Comparison of ENCODE assay signal across 8 mouse cellular contexts in the genomic region with DNA sequence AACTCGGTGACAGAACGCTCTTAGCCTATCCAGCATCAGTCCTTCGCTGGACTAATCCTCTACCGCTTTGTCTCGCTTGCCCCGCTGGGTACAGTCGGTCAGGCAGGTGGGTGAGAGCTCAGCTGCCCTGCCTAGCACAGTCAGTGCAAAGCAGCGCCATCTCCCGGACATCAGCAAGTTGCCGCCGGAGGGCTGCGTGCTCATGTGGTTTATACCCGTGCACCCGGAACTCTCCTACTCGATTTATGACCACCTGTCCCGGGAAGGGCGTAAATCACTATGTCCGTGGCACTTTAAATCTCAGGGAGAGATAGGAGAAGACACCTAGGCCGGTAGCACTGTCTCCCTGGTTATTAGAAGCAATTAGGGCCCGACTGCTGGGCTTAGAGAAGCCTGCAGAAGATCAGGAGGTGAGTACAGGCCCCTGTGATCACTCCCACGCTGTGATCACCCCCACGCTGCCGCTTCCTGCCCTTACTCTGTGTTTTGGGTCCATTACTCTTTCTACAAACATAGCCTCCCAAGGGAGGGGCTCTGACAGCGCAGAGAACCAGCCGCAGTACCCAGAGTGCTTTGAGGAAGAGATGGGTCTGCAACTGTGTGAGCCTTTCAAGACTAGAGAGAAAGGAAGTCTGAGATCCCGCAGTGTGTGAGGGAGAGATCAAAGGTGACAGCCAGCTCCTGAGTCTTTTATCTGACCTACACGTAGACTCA. TPM values are rescaled to one million over a fixed set of nuclear protein-coding genes. Genes with fewer than 3 reads are reported as not detected.
A peak's percentile ranks its signal among the peaks of the same experiment; 100 is the strongest.
DNase-seq lines count a peak whose midpoint lies in the region; ATAC-seq and TF ChIP-seq lines count a peak whose summit lies in the region.

No protein-coding gene starts in this region.

- TF ChIP-seq POLR2A in bone marrow, adult 2 months (IDR thresholded peaks at IDR 0.05; ENCODE audit: borderline replicate concordance, control insufficient read depth, low read depth, low read length): no peak

- peak; percentile 85 for TF ChIP-seq CTCF in bone marrow, adult 2 months (IDR thresholded peaks at IDR 0.05; ENCODE audit: control insufficient read depth, insufficient read depth, low read length)

- H3K4me3 ChIP-seq in bone marrow, adult 2 months (replicated peaks; ENCODE audit: control insufficient read depth, low read depth, low read length): no peak overlapping the region

- WGBS in bone marrow, adult 2 months: 10% methylated on average over 27 of the region's 27 CpGs

- peak; percentile 20 for DNase-seq in layer of hippocampus, adult 11-12 months (ENCODE audit: low spot score)
- DNase-seq in layer of hippocampus, adult 9-11 months: no peak
- peak; percentile 45 for DNase-seq in kidney, adult 9 months
- peak; percentile 74 for DNase-seq in lung, postnatal 10 days
- peak; percentile 39 for DNase-seq in right cerebral cortex, postnatal 4 days
- no peak for DNase-seq in frontal cortex, postnatal 14 days (ENCODE audit: low spot score in 2 of 2)

- peak overlapping the region; percentile 49; the same call in 1 of the 2 replicates for H3K27ac ChIP-seq in bone marrow, adult 2 months (ENCODE audit: control insufficient read depth, insufficient read depth, low read depth, low read length, poor library complexity)

- no peaks in the 10 kb centered on the region; the same call in 1 of the 2 replicates for H3K4me1 ChIP-seq in bone marrow, adult 2 months (ENCODE audit: control insufficient read depth, insufficient read depth, low read length)

- ATAC-seq in granulocyte monocyte progenitor cell, adult 5-6 weeks (replicated peaks; ENCODE audit: poor library complexity, severe bottlenecking): peak; percentile 94

RNA-seq across cellular contexts. Expression of gene Marc1, which starts 17.8 kb away (rescaled TPM):
- 2.3 and 5.9 TPM in 2 replicates for polyA plus RNA-seq in bone marrow, adult 2 months (2011; ENCODE audit: insufficient read depth, insufficient read length, low replicate concordance, missing spikeins)
- not detected in 2 replicates for total RNA-seq in granulocyte monocyte progenitor cell, adult 5-6 weeks (2014; fragmentation: Nextera tagmentation)
- 0.26 TPM in 1 of 2 replicates, not detected in the other for total RNA-seq in granulocyte monocyte progenitor cell, adult 5-6 weeks (2017)

RNA-seq across cellular contexts. Expression of gene Marc2, which starts 52.9 kb away (rescaled TPM):
- 92.0 and 103 TPM in 2 replicates for polyA plus RNA-seq in bone marrow, adult 2 months (2011; ENCODE audit: insufficient read depth, insufficient read length, low replicate concordance, missing spikeins)
- 188 and 207 TPM in 2 replicates for total RNA-seq in granulocyte monocyte progenitor cell, adult 5-6 weeks (2014; fragmentation: Nextera tagmentation)
- 65.2 and 82.6 TPM in 2 replicates for total RNA-seq in granulocyte monocyte progenitor cell, adult 5-6 weeks (2017)

Comparison
In these comparisons a context has a peak if more than half of its experiments do, and no peak if none do; other contexts are left out.
1. DNase-seq: peak in layer of hippocampus, adult 11-12 months (single experiment), kidney, adult 9 months (single experiment), lung, postnatal 10 days (single experiment) and right cerebral cortex, postnatal 4 days (single experiment); none in layer of hippocampus, adult 9-11 months (single experiment) and frontal cortex, postnatal 14 days (0 of 2).